Mouse (Mus musculus) olfactory bulb, adult 2 months (tissue): ENCODE measurements around the gene Sbf1.

Source experiments
- CTCF ChIP-seq: fragments of 200-500 bp; IDR thresholded peaks from 2 replicates; pipeline ENCODE4 v1.5.1; 2012; ENCODE audit warnings: low read depth, mild to moderate bottlenecking, low read length, moderate library complexity; ENCODE audit not compliant: insufficient read depth
- POLR2A ChIP-seq: fragments of 200-500 bp; IDR thresholded peaks from 2 replicates; pipeline ENCODE4 v1.6.1; 2012; ENCODE audit warnings: mild to moderate bottlenecking, low read depth, low read length, moderate library complexity; ENCODE audit not compliant: insufficient read depth

DNA sequence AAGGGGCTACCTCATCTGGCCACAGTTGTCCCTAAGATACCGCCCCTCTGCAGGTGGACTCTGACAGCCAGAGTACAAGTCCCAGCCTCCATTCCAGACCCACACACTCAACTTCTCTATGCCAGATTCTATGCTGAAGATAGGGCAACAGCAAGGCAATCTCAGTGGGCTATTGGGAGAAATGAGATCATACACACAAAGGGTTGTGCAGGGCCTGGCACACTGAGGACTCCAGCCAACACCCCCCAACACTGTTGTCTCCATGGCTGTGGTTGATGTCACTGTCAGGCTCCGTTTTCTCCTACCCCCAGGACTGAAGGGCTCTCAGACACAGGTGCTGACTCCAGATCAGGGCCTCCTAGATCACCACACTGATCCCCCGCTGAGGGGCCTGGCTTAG is 1.0 kb downstream of the Sbf1 start:
- TF ChIP-seq CTCF, result no peak
- TF ChIP-seq POLR2A, result no peak
